Mouse (Mus musculus): ENCODE measurements around the gene Gsta2.
"Not testable (repeated sequence)": the region's sequence is repeated elsewhere in the genome, so short reads cannot be mapped to it uniquely, and the experiment has no call there.

Gene Gsta2

DNA sequence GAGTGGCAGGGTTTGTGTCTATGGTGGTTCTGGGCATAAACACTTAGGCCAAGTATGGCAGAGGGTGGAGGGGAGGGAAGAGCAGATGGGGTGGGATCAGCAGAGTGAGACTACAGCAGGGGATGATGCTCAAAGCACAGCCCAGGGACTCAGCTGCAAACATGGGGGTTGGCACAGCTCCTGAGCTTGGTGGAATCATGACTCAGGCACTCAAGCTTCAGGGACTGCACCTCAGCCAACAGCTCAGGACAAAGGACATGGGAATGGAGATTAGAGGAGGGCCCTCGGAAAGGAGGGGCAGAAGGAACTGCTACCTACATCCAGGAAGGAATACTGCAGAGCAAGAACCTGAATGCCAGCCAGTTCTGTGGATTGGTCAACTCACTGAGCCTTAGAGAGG, 56.4 kb downstream of the Gsta2 start:
- not testable (repeated sequence) for DNase-seq (ENCODE audit: low spot score in 2 of 2)

- no peak for DNase-seq (ENCODE audit: low spot score in 2 of 2)
These were observed 57.4 kb downstream of the Gsta2 start for GRCm38 (mm10) chr9:78298232-78298631.

DNA sequence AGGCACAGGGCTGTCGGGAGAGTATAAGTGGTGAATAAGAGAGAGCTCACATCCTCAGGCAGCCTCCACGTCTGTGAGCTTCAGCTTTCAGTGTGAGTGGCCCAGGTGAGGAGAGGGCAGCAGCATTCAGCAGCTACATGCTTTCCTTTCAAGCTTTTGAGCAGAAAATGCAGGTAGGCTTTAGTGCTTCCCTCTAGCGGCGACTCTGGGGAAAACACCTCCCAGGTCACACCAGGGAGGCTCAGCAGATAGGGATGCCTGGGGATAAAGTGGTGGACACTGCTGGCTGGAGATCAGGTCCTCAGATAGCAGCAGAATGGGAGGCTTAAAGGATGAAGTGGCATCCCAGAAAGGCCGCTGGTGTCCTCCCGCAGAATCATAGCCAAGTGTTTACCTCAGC, 59.5 kb downstream of the Gsta2 start:
- not testable (repeated sequence) for DNase-seq (ENCODE audit: low spot score in 2 of 2)

- DNase-seq (ENCODE audit: low spot score in 2 of 2): not testable (repeated sequence)
These were observed 60.8 kb downstream of the Gsta2 start for GRCm38 (mm10) chr9:78294781-78295180.

- not testable (repeated sequence) for DNase-seq (ENCODE audit: low spot score in 2 of 2)
These were observed 61.9 kb downstream of the Gsta2 start for GRCm38 (mm10) chr9:78293683-78294082.

DNA sequence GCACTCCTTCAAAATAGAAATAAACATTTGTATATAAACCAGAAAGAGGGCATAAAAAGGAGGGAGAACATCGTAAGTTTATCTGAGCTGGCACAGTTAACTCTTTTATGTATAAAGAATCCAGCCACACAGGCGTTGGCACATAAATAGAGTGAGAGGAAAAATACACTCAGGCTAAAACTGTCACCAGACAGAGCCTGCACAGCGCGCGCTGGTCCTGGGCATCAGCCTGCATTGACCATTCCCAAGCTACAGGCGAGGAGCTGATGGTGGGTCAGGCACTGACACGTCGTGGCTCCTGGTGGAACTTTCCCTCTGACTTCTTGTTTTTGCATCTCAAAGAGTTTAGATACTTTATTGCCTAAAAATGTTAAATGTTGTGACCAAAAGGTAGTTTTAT, 63.1 kb downstream of the Gsta2 start:
- DNase-seq (ENCODE audit: low spot score in 2 of 2): not testable (repeated sequence)

GRCm38 (mm10) chr9:78289723-78290122, 65.9 kb downstream of the Gsta2 start, which contains the start of gene Gm10639:
Gm10639 (plus strand) TSS chr9:78289923.
- not testable (repeated sequence) for DNase-seq (ENCODE audit: low spot score in 2 of 2)

DNA sequence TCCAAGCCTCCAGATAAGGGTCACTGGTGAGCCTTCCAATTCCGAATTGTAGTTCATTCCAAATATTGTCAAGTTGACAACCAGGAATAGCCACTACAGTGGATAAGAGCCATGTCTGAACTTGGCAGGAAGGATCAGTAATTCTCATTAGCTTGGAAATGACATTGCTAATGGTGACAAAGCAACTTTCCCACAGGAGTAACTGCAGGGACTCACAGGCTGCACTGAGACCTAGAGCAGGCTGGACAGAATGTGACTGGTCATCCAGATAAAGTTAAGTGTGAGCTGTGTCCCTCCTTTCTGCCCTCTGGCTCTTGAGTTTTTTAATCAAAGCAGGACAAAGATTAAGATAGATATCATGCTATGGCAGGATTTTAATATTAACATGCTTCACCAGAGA, 66.5 kb downstream of the Gsta2 start:
- DNase-seq (ENCODE audit: low spot score in 2 of 2): not testable (repeated sequence)

DNA sequence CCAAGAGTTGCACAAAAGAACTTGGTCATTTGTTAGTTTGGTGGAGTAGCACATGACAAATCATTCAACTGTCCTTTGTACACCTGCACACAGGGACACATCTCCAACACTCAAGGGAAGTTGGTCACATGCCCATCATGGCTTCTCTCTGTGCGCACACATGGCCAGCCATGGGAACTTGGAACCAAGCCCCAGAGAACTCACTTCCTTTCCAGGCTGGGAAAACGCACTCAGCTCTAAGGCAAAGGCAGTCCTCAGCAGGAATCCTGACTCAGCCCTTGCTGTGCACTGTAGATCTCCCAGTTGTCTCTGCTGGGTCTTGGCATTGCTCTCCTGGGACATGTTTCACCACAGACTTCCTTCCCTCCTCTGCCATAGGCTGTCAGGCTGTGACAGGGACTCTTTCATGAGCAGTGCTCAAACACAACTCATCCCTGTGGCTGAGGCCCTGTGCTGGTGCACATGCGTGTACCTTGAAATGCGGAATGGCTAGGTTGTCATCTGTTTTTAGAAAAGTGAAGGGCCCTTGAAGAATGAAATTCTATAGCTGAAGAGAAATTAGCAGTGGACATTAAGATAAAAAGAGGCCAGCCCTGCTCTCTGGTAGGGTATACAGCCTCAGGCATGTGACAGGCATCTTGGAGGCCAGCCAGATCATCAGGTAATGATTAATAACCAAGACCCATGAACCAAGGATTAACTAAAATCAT, 73.4 kb downstream of the Gsta2 start:
- not testable (repeated sequence) for DNase-seq (ENCODE audit: low spot score in 2 of 2)

Measured in urinary bladder, postnatal 4 days (tissue).